Mouse (Mus musculus): Measurements from ENCODE around the gene Iqgap1. TPM values are rescaled to one million over a fixed set of nuclear protein-coding genes. Genes with fewer than 3 reads are reported as not detected.

Iqgap1 gene
- total RNA-seq, 2 experiments from 2014 or later = 14.8 to 16.0 TPM

DNA sequence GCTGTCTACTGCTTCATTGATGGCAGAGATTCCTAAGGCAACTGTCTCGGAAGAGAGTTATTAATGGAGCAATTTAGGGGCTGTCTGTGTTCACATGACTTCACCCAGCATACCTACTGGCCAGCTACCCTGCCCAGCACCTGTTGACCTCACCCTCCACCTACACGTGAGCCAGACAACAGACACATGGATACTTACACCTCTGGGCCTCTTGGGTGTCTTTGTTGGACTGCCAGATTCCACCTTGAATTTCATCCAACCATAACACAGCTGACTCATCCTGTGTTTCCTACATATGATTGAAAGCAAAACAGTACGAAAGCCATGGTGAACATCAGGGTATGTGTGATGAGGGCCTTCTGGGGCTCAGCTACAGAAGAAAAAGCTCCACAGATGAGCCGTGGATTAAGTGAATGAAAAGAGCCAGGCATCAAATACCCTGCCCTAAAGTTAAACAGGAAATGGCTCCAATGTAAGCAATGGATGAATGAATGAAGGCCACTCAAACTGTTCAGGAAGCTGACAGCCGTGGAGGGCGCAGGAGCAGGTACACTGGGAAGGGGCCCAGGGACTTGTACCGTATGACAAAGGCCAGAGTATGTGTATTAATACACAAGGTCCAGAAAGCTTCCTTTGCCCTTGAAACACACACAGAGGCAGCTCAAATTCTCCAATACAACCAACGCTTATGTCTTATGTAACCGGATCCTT lies 81.7 kb downstream of the Iqgap1 start:
- intact Hi-C loops (cut with DNase I) = loop anchor here (5.0 kb wide), 1 partner anchor 58 kb away; no protein-coding TSS in a partner anchor
- no peak for TF ChIP-seq CTCF (IDR thresholded peaks at IDR 0.05)

DNA sequence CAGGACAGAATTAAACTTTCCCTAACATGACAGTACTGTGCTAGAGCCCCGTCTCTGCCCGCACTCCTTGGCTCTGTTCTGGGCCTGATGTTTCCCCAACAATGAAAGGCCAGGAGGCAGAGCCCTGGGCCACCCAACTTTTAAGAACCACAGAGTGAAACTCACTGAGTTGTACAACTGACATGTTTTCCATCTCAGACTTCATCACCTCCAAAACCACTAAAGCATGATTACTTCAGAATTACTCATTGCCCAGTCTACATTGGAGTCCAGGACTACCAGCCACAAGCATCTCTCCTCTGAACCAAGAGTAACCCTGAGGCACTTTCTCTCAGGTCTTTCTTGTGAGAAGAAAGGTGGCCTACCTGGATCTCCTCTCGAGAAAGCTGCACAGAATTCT lies 83.1 kb downstream of the Iqgap1 start:
- no peak for DNase-seq
- H3K27ac ChIP-seq = no peak overlapping the region
- no peak overlapping the region for H3K4me3 ChIP-seq
- no peak for TF ChIP-seq CTCF (IDR thresholded peaks at IDR 0.05)
- intact Hi-C loops (cut with DNase I) = loop anchor here (5.0 kb wide), 1 partner anchor 60 kb away; no protein-coding TSS in a partner anchor

More for the DNA sequence above, 81.7 kb downstream of the Iqgap1 start:
- DNase-seq = no peak
- H3K4me3 ChIP-seq = no peak overlapping the region
- peak overlapping the region; percentile 32; the same call in 1 of the 2 replicates for H3K27ac ChIP-seq

GRCm38 (mm10) chr7:80740954-80741353 lies 84.8 kb downstream of the Iqgap1 start:
- intact Hi-C loops (cut with DNase I) = loop anchor here (5.0 kb wide), 1 partner anchor 61 kb away; no protein-coding TSS in a partner anchor
- DNase-seq = peak; percentile 87
- Histone ChIP-seq H3K4me3 (no peak overlapping the region), H3K27ac (no peak overlapping the region)
- peak; percentile 82 for TF ChIP-seq CTCF (IDR thresholded peaks at IDR 0.05)

DNA sequence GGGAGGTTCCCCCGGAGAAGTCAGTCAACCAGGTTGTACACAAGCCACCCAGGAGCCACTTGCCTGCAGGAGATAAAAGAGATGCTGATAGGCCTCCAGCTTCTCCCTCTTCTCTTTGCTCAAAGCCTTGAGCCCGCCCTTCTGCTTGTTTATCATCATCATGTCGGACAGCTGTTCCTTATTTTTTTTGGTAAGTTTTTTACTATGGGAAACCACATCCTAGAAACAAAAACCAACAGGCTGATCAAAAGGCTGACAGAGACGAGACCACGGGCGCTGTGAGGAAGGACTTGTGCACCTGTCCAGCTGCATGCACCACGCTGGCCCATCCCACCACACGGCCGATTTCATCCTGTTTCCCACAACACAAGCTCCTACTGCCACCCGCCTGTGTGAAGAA lies 89.6 kb downstream of the Iqgap1 start:
- Histone ChIP-seq H3K27ac (no peak overlapping the region), H3K4me3 (no peak overlapping the region)
- no peak for DNase-seq
- no peak for TF ChIP-seq CTCF (IDR thresholded peaks at IDR 0.05)
- intact Hi-C loops (cut with DNase I) = loop anchor here (10.0 kb wide), 1 partner anchor 419 kb away; no protein-coding TSS in a partner anchor

DNA sequence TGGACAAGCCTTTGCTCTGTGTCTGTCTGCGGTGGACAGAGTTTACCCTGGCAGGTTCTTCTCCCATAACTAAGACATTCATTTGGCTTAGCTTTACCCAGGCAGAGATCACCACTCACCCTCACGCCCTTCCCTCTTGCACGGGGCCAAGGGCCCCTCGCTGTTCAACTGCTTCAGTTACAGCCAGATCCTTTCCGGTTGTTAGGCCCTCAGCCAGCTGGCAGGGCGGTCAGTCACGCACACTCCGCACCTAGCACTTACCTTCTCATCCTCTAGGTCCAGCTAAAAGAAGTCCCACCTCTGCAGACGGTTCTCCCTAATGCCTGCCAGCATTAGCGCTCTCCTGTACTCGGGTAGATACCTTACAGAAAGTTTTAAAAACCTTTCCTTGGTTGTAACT lies 92.8 kb downstream of the Iqgap1 start:
- no peak overlapping the region for H3K27ac ChIP-seq
- intact Hi-C loops (cut with DNase I) = loop anchor here (10.0 kb wide), 1 partner anchor 422 kb away; no protein-coding TSS in a partner anchor
- DNase-seq = peak; percentile 50
- H3K4me3 ChIP-seq = no peak overlapping the region
- no peak for TF ChIP-seq CTCF (IDR thresholded peaks at IDR 0.05)

- H3K27ac ChIP-seq = no peak overlapping the region; the same call in 1 of the 2 replicates
- peak; percentile 77 for DNase-seq
- peak; percentile 100; the same call in 1 of the 2 replicates for TF ChIP-seq CTCF (IDR thresholded peaks at IDR 0.05)
These were observed 96.1 kb downstream of the Iqgap1 start for GRCm38 (mm10) chr7:80729662-80730061.

GRCm38 (mm10) chr7:80721041-80721440 lies 104.7 kb downstream of the Iqgap1 start:
- H3K4me3 ChIP-seq = no peak overlapping the region
- H3K27ac ChIP-seq = no peak overlapping the region
- intact Hi-C loops (cut with DNase I) = no loop called here
- no peak for DNase-seq
- TF ChIP-seq CTCF (IDR thresholded peaks at IDR 0.05) = no peak

More at GRCm38 (mm10) chr7:80729662-80730061, 96.1 kb downstream of the Iqgap1 start:
- H3K4me3 ChIP-seq = no peak overlapping the region
- intact Hi-C loops (cut with DNase I) = loop anchor here (1.0 to 10.0 kb wide), 2 partner anchors 120 to 425 kb away; no protein-coding TSS in a partner anchor

- Histone ChIP-seq H3K4me3 (no peak overlapping the region), H3K27ac (no peak overlapping the region)
- intact Hi-C loops (cut with DNase I) = no loop called here
- no peak for DNase-seq
- no peak for TF ChIP-seq CTCF (IDR thresholded peaks at IDR 0.05)
These were observed 106.2 kb downstream of the Iqgap1 start for GRCm38 (mm10) chr7:80719582-80719981.

GRCm38 (mm10) chr7:80719038-80719437 lies 106.7 kb downstream of the Iqgap1 start:
- no peak for DNase-seq
- H3K27ac ChIP-seq = no peak overlapping the region
- intact Hi-C loops (cut with DNase I) = no loop called here
- TF ChIP-seq CTCF (IDR thresholded peaks at IDR 0.05) = no peak
- H3K4me3 ChIP-seq = no peak overlapping the region

- DNase-seq = no peak
- TF ChIP-seq CTCF (IDR thresholded peaks at IDR 0.05) = no peak
- H3K4me3 ChIP-seq = no peak overlapping the region
- intact Hi-C loops (cut with DNase I) = no loop called here
- no peak overlapping the region for H3K27ac ChIP-seq
These were observed 107.3 kb downstream of the Iqgap1 start for GRCm38 (mm10) chr7:80718471-80718870.

DNA sequence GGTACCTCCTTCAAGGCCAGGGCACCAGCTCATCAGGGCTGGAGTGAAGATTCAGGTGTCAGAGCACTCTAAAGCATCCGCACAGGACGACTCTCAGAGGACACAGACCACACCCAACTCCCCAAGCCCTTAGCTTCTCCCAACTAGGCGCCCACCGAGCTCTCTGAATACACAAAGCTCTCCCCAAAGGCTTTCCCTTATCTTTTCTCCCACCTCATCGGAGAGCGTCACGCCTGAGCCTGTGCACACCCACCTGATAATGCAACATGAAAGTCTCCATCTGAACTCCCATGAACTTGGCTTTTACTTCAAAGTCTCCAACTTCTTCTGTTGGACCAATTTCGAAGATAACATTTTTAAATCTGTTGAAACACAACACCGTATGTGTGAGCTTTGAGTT lies 109.0 kb downstream of the Iqgap1 start:
- no peak for DNase-seq
- TF ChIP-seq CTCF (IDR thresholded peaks at IDR 0.05) = no peak
- no peak overlapping the region for H3K27ac ChIP-seq
- no peak overlapping the region for H3K4me3 ChIP-seq
- intact Hi-C loops (cut with DNase I) = no loop called here

DNA sequence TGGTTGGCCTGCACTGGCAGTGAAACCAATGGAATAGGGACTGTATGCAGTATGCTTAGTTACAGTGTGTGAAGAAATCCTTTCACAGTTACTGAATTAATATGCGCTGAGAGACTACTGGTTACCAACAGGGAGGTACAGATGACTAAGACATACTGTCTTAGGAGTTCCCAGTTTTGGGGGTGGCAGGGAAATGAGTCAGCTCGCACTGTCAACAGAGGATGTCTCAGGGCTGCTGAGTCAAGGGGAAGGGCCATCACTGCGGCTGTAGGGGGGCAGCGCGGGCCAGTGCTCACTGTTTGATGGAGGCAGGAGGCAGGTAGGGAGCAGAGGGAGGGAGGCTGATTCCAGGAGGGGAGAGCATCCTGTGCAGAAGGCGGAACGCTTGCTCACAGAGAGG lies 110.5 kb downstream of the Iqgap1 start:
- H3K4me3 ChIP-seq = no peak overlapping the region
- DNase-seq = no peak
- H3K27ac ChIP-seq = no peak overlapping the region
- intact Hi-C loops (cut with DNase I) = no loop called here
- no peak for TF ChIP-seq CTCF (IDR thresholded peaks at IDR 0.05)

DNA sequence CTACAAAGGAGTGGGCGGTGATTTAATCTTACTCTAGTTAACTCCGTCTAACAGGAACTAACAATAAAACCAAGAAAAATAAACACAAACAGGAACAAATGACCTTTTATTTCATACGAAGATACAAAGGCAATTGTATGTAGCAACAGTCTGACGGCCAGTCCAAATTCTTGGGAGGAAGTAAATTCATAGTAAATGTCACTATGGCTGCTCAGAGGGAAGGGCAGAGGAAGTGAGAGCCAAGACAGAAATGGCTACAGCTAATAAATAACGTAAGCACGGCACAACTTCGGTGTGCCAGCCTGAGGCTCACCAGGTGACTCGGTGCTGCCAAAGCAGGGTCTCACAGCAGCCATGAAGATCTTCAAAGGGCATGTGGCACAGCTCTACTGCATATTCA lies 114.3 kb downstream of the Iqgap1 start:
- no peak overlapping the region for H3K27ac ChIP-seq
- no peak for TF ChIP-seq CTCF (IDR thresholded peaks at IDR 0.05)
- H3K4me3 ChIP-seq = no peak overlapping the region
- DNase-seq = no peak
- intact Hi-C loops (cut with DNase I) = no loop called here

Data from gastrocnemius, adult 2 months (tissue).